Mouse (Mus musculus): ENCODE measurements around the gene Olfr1030. TPM values are rescaled to one million over a fixed set of nuclear protein-coding genes. Genes with fewer than 3 reads are reported as not detected.
"Not testable (repeated sequence)": the region's sequence is repeated elsewhere in the genome, so short reads cannot be mapped to it uniquely, and the experiment has no call there.

Gene Olfr1030
- polyA plus RNA-seq (2015; fragmentation: Nextera tagmentation; extraction: Ambion mirVana), result not detected in 2 replicates

DNA sequence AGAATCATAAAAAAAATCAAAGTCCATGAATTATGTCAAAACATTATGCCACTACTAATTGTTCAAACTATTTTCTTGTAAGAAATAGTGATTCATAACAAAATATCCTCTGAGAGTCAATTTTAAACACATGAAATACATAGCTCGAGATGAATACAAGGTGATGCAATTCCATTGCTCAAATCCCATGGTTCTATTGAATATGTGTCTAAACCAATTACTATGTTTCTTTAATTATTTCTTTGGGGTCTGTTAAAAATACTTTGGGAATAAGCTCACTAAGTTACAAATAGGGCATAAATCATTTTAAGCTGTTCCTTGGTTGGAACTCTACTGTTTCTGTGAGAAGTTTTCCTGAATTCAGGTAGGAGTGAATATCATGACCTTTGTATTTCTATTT, at the start of gene Olfr1030:
Gene Olfr1030, plus strand, starts transcription at position 301 of the 400 bp plus-strand sequence.
- no peak for ATAC-seq (ENCODE audit: insufficient read depth)
- Histone ChIP-seq H3K27me3 (no peaks in the 10 kb centered on the region), H3K9me3 (replicated peaks) (no peaks in the 10 kb centered on the region), H3K4me1 (replicated peaks) (no peaks in the 10 kb centered on the region), H3K4me2 (no peak within 1 kb of the TSS), H3K4me3 (replicated peaks) (no peak within 1 kb of the TSS), H3K27ac (replicated peaks) (no peak within 1 kb of the TSS), H3K9ac (no peak within 1 kb of the TSS), H3K36me3 (replicated peaks) (no peaks in the 10 kb centered on the region)
- 57% methylated on average over 1 of the region's 1 CpGs for WGBS (ENCODE audit: insufficient replicate concordance)

DNA sequence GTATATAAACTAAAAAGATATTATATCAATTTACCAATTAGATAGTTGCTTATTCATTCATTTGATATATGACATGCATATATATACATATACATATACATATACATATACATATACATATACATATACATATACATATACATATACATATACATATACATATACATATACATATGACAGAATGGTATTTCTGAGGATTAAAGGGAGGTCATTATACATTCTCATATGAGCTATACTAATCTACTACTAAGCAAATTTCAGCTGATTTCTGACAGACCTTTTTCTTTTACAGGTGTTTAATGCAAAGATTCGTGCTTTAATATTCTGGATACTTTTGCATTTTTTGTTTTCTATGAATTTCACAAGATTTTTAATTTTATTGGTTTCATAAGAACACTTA, 28.9 kb upstream of the Olfr1030 start, which contains the start of gene Olfr1028:
Gene Olfr1028, plus strand, starts transcription at position 301 of the 400 bp plus-strand sequence.
- no peak for ATAC-seq (ENCODE audit: insufficient read depth)
- 33% methylated on average over 1 of the region's 1 CpGs for WGBS (ENCODE audit: insufficient replicate concordance)

DNA sequence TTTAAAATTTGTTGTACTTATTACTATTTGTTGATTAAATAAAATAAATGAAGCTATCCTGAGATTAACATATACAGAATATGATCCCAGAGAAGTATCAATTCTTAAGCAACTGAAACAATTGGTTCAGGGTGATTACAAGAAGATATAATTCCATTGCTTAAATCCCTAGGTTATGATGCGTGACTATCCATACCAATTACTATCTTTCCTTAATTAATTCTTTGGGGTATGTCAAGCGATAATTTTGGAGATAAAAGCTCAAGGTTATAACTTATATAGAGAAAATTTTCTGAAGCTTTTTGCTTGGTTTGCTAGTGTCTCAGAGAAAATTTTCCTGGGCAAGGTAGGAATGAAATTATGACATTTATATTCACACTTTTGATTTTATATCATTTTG, 5.5 kb upstream of the Olfr1030 start, which contains the start of gene Olfr1029:
Gene Olfr1029, plus strand, starts transcription at position 301 of the 400 bp plus-strand sequence.
- ATAC-seq (ENCODE audit: insufficient read depth), result no peak
- H3K36me3 ChIP-seq (replicated peaks), result no peaks in the 10 kb centered on the region
- no peaks in the 10 kb centered on the region for H3K27me3 ChIP-seq
- H3K4me3 ChIP-seq (replicated peaks), result no peak within 1 kb of the TSS
- no peak within 1 kb of the TSS for H3K27ac ChIP-seq (replicated peaks)
- H3K9ac ChIP-seq, result no peak within 1 kb of the TSS
- 69% methylated on average over 2 of the region's 2 CpGs for WGBS (ENCODE audit: insufficient replicate concordance)
- no peak within 1 kb of the TSS for H3K4me2 ChIP-seq
- H3K9me3 ChIP-seq (replicated peaks), result no peaks in the 10 kb centered on the region
- no peaks in the 10 kb centered on the region for H3K4me1 ChIP-seq (replicated peaks)

More for the DNA sequence above, 28.9 kb upstream of the Olfr1030 start, which contains the start of gene Olfr1028:
- Histone ChIP-seq H3K27ac (replicated peaks) (no peak within 1 kb of the TSS), H3K9me3 (replicated peaks) (no peaks in the 10 kb centered on the region), H3K4me1 (replicated peaks) (no peaks in the 10 kb centered on the region), H3K4me3 (replicated peaks) (no peak within 1 kb of the TSS), H3K36me3 (replicated peaks) (no peaks in the 10 kb centered on the region), H3K9ac (no peak within 1 kb of the TSS), H3K27me3 (no peaks in the 10 kb centered on the region), H3K4me2 (no peak within 1 kb of the TSS)

DNA sequence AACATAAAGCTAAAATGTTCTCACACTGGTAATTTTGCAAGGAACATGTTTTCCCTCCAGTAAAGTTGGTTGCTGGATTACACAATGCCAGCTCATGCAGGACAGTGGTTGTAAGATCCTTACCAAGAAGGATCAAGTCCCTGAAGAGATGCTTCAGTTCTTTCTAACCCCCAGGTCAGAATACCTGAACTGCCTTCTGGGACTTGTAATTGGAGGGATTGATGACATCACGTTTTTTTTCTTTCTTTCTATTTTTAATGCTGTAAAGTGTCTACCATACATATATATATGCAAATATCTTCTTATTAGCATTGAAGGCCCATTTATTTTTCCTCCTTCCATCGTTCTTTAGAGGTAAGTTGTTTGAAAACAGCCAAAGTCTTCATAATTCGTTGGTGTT, 10.9 kb downstream of the Olfr1030 start, which contains the start of gene Olfr1031:
Gene Olfr1031, plus strand, starts transcription at position 301 of the 400 bp plus-strand sequence.
- H3K4me1 ChIP-seq (replicated peaks), result no peaks in the 10 kb centered on the region
- H3K9ac ChIP-seq, result no peak within 1 kb of the TSS
- no peaks in the 10 kb centered on the region for H3K9me3 ChIP-seq (replicated peaks)
- H3K4me2 ChIP-seq, result no peak within 1 kb of the TSS
- no peak for ATAC-seq (ENCODE audit: insufficient read depth)
- no peak within 1 kb of the TSS for H3K27ac ChIP-seq (replicated peaks)
- H3K36me3 ChIP-seq (replicated peaks), result no peaks in the 10 kb centered on the region
- H3K27me3 ChIP-seq, result no peaks in the 10 kb centered on the region
- 23% methylated on average over 3 of the region's 3 CpGs for WGBS (ENCODE audit: insufficient replicate concordance)
- H3K4me3 ChIP-seq (replicated peaks), result no peak within 1 kb of the TSS

DNA sequence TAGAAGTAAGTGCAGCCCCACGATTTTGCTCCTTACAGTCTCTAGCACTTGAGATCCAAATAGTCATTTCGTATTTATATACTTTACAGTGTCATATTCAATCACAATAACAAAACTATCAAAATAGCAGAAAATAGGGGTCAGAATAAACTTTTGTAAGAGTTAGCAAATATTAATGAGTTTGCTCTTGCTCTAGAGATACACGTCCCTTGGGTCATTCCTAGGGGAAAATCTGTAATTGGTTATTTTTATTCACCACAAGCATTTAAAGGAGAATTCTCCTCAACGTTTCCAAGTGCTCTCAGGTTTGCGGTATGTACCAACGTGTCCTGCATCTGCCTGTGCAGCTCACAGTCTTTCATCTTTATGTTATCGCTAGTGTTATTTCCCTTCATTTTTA, 26.2 kb downstream of the Olfr1030 start, which contains the start of gene Olfr1032:
Gene Olfr1032, plus strand, starts transcription at position 301 of the 400 bp plus-strand sequence.
- no peak for ATAC-seq (ENCODE audit: insufficient read depth)
- H3K4me1 ChIP-seq (replicated peaks), result no peaks in the 10 kb centered on the region
- H3K9ac ChIP-seq, result no peak within 1 kb of the TSS
- H3K9me3 ChIP-seq (replicated peaks), result no peaks in the 10 kb centered on the region
- no peaks in the 10 kb centered on the region for H3K27me3 ChIP-seq
- WGBS (ENCODE audit: insufficient replicate concordance), result 64% methylated on average over 7 of the region's 7 CpGs
- H3K4me3 ChIP-seq (replicated peaks), result no peak within 1 kb of the TSS
- H3K4me2 ChIP-seq, result no peak within 1 kb of the TSS
- H3K36me3 ChIP-seq (replicated peaks), result no peaks in the 10 kb centered on the region
- no peak within 1 kb of the TSS for H3K27ac ChIP-seq (replicated peaks)

DNA sequence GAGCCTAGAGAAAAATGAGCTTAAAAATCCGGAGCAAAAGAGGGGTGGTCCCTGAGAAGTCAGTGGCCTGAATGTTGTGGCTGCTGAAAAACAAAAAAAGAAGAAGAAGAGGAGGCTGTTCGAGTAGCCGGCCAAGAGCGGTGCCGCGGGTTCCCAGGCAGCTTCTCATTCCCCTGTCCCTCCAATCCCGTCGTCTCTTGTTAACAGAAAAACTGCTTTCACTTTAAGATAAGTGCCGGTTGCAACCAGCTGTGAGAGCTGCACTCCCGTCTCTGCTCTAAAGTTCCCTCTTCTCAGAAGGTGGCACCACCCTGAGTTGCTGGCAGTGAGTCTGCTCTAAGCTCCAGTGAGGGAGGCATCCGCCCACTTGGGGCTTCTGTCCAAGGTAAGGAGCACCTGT, 41.3 kb downstream of the Olfr1030 start, which contains the start of gene Olfr1033:
Gene Olfr1033, plus strand, starts transcription at position 228 of the 400 bp plus-strand sequence.
- H3K27ac ChIP-seq (replicated peaks); ATAC-seq (ENCODE audit: insufficient read depth); H3K9me3 ChIP-seq (replicated peaks); H3K9ac ChIP-seq; H3K36me3 ChIP-seq (replicated peaks); H3K27me3 ChIP-seq; H3K4me1 ChIP-seq (replicated peaks): not testable (repeated sequence)
- peak within 1 kb of the TSS; percentile 35; the same call in 1 of the 2 replicates for H3K4me3 ChIP-seq (replicated peaks)
- under 1% methylated on average over 11 of the region's 11 CpGs for WGBS (ENCODE audit: insufficient replicate concordance)
- peak within 1 kb of the TSS; percentile 35; the same call in 1 of the 2 replicates for H3K4me2 ChIP-seq

DNA sequence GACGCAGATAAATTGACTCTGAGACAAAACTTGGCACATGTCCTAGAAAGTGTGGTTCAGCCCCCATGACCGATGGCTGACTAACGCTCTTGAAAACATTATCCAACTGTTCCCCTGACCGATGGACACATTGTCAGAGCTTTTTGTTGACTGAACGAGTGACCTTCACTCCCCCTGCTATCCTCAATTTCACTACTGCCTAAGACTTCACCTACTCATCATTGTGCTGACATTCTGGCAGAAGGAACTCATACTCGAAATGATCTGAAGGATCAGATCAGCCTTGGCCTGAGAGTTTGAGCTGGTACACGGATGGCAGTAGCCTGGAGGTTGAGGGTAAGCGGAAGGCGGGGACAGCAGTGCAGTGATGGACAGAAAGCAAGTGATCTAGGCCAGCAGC, 42.4 kb downstream of the Olfr1030 start:
- not testable (repeated sequence) for H3K27me3 ChIP-seq; H3K4me1 ChIP-seq (replicated peaks); H3K27ac ChIP-seq (replicated peaks); H3K9me3 ChIP-seq (replicated peaks); H3K4me3 ChIP-seq (replicated peaks); H3K36me3 ChIP-seq (replicated peaks); H3K9ac ChIP-seq; H3K4me2 ChIP-seq; ATAC-seq (ENCODE audit: insufficient read depth)
- 31% methylated on average over 6 of the region's 9 CpGs for WGBS (ENCODE audit: insufficient replicate concordance)

Other genes with a start within 250 kb of the Olfr1030 start
- not detected in 2 replicates for gene Olfr1012, start 216.5 kb upstream of the Olfr1030 start, polyA plus RNA-seq (2015; fragmentation: Nextera tagmentation; extraction: Ambion mirVana)
- not detected in 2 replicates for gene Olfr1013, start 212.2 kb upstream of the Olfr1030 start, polyA plus RNA-seq (2015; fragmentation: Nextera tagmentation; extraction: Ambion mirVana)
- gene Olfr1014, start 206.6 kb upstream of the Olfr1030 start, polyA plus RNA-seq (2015; fragmentation: Nextera tagmentation; extraction: Ambion mirVana), result not detected in 2 replicates
- not detected in 2 replicates for gene Olfr1015, start 197.3 kb upstream of the Olfr1030 start, polyA plus RNA-seq (2015; fragmentation: Nextera tagmentation; extraction: Ambion mirVana)
- gene Olfr1016, start 176.7 kb upstream of the Olfr1030 start, polyA plus RNA-seq (2015; fragmentation: Nextera tagmentation; extraction: Ambion mirVana), result not detected in 2 replicates
- gene Olfr1018, start 160.8 kb upstream of the Olfr1030 start, polyA plus RNA-seq (2015; fragmentation: Nextera tagmentation; extraction: Ambion mirVana), result not detected in 2 replicates
- gene Olfr1019, start 133.8 kb upstream of the Olfr1030 start, polyA plus RNA-seq (2015; fragmentation: Nextera tagmentation; extraction: Ambion mirVana), result not detected in 2 replicates
- not detected in 2 replicates for gene Olfr1020, start 132.2 kb upstream of the Olfr1030 start, polyA plus RNA-seq (2015; fragmentation: Nextera tagmentation; extraction: Ambion mirVana)
- gene Olfr1022, start 110.7 kb upstream of the Olfr1030 start, polyA plus RNA-seq (2015; fragmentation: Nextera tagmentation; extraction: Ambion mirVana), result not detected in 2 replicates
- gene Olfr1023, start 93.6 kb upstream of the Olfr1030 start, polyA plus RNA-seq (2015; fragmentation: Nextera tagmentation; extraction: Ambion mirVana), result not detected in 2 replicates
- gene Olfr1024, start 74.2 kb upstream of the Olfr1030 start, polyA plus RNA-seq (2015; fragmentation: Nextera tagmentation; extraction: Ambion mirVana), result not detected in 2 replicates
- not detected in 2 replicates for gene Olfr1025-ps1, start 64.1 kb upstream of the Olfr1030 start, polyA plus RNA-seq (2015; fragmentation: Nextera tagmentation; extraction: Ambion mirVana)
- not detected in 2 replicates for gene Olfr1026, start 57.7 kb upstream of the Olfr1030 start, polyA plus RNA-seq (2015; fragmentation: Nextera tagmentation; extraction: Ambion mirVana)
- not detected in 2 replicates for gene Olfr1028, start 28.8 kb upstream of the Olfr1030 start, polyA plus RNA-seq (2015; fragmentation: Nextera tagmentation; extraction: Ambion mirVana)
- not detected in 2 replicates for gene Olfr1029, start 5.4 kb upstream of the Olfr1030 start, polyA plus RNA-seq (2015; fragmentation: Nextera tagmentation; extraction: Ambion mirVana)
- gene Olfr1031, start 11.0 kb downstream of the Olfr1030 start, polyA plus RNA-seq (2015; fragmentation: Nextera tagmentation; extraction: Ambion mirVana), result not detected in 2 replicates
- gene Olfr1032, start 26.3 kb downstream of the Olfr1030 start, polyA plus RNA-seq (2015; fragmentation: Nextera tagmentation; extraction: Ambion mirVana), result not detected in 2 replicates
- gene Olfr1033, start 41.4 kb downstream of the Olfr1030 start, polyA plus RNA-seq (2015; fragmentation: Nextera tagmentation; extraction: Ambion mirVana), result 0.98 and 1.3 TPM in 2 replicates
- gene Olfr1034, start 66.6 kb downstream of the Olfr1030 start, polyA plus RNA-seq (2015; fragmentation: Nextera tagmentation; extraction: Ambion mirVana), result 0.05 TPM in 2 replicates
- not detected in 2 replicates for gene Olfr1036, start 94.7 kb downstream of the Olfr1030 start, polyA plus RNA-seq (2015; fragmentation: Nextera tagmentation; extraction: Ambion mirVana)
- not detected in 2 replicates for gene Olfr1037, start 108.1 kb downstream of the Olfr1030 start, polyA plus RNA-seq (2015; fragmentation: Nextera tagmentation; extraction: Ambion mirVana)
- gene Olfr1039, start 156.7 kb downstream of the Olfr1030 start, polyA plus RNA-seq (2015; fragmentation: Nextera tagmentation; extraction: Ambion mirVana), result not detected in 2 replicates
- gene Olfr1040, start 167.5 kb downstream of the Olfr1030 start, polyA plus RNA-seq (2015; fragmentation: Nextera tagmentation; extraction: Ambion mirVana), result not detected in 2 replicates
- not detected in 2 replicates for gene Olfr1042, start 182.6 kb downstream of the Olfr1030 start, polyA plus RNA-seq (2015; fragmentation: Nextera tagmentation; extraction: Ambion mirVana)
- not detected in 2 replicates for gene Olfr1043, start 188.2 kb downstream of the Olfr1030 start, polyA plus RNA-seq (2015; fragmentation: Nextera tagmentation; extraction: Ambion mirVana)
- gene Olfr1044, start 198.5 kb downstream of the Olfr1030 start, polyA plus RNA-seq (2015; fragmentation: Nextera tagmentation; extraction: Ambion mirVana), result not detected in 2 replicates
- not detected in 2 replicates for gene Olfr52, start 206.4 kb downstream of the Olfr1030 start, polyA plus RNA-seq (2015; fragmentation: Nextera tagmentation; extraction: Ambion mirVana)
- gene Olfr1045, start 223.7 kb downstream of the Olfr1030 start, polyA plus RNA-seq (2015; fragmentation: Nextera tagmentation; extraction: Ambion mirVana), result not detected in 2 replicates
- gene Olfr1046, start 240.0 kb downstream of the Olfr1030 start, polyA plus RNA-seq (2015; fragmentation: Nextera tagmentation; extraction: Ambion mirVana), result not detected in 2 replicates